Mouse (Mus musculus): ENCODE results near the gene Rnf150.

GRCm38 (mm10) chr8:82969967-82970366 is 106.8 kb downstream of the Rnf150 start:
- TF ChIP-seq POLR2A (IDR thresholded peaks at IDR 0.05; ENCODE audit: extremely low read depth, insufficient read depth, low read length) (no peak), CTCF (IDR thresholded peaks at IDR 0.05; ENCODE audit: low read depth, low read length) (no peak)

Data from liver, adult 2 months (tissue).